Mouse (Mus musculus) mouse embryonic stem cell (cell line): Measurements from ENCODE around the gene Olfr503.
"Not testable (repeated sequence)": the region's sequence is repeated elsewhere in the genome, so short reads cannot be mapped to it uniquely, and the experiment has no call there.

Experiments used
- in situ Hi-C, 2 experiments: fragments of 300-500 bp; cut with MboI; formaldehyde crosslinking; loops; 1 replicate in 1 of 2; 3 replicates in 1 of 2; pipeline ENCODE4 v1.14.3; 2019 to 2020; ENCODE audit warnings: low sequenced_read_pairs in 2 of 2, low pct_unique_long_range_greater_than_20kb in 1 of 2, mixed read lengths in 1 of 2; ENCODE audit not compliant: unreplicated experiment in 1 of 2

Olfr503 gene

GRCm38 (mm10) chr7:108544227-108544626 is at the start of gene Olfr503:
Gene Olfr503, plus strand, starts transcription at chr7:108544527.
- in situ Hi-C loops, result not testable (repeated sequence)

GRCm38 (mm10) chr7:108524965-108525364 is 19.4 kb upstream of the Olfr503 start, which contains the start of gene Olfr502:
Gene Olfr502, minus strand, starts transcription at chr7:108525065.
- in situ Hi-C loops, result no loop called here

- in situ Hi-C loops, result no loop called here
Measured at GRCm38 (mm10) chr7:108542416-108542815, 1.9 kb upstream of the Olfr503 start.

- in situ Hi-C loops, result no loop called here
Measured at GRCm38 (mm10) chr7:108565693-108566092, 21.4 kb downstream of the Olfr503 start, which contains the start of gene Olfr504. Gene Olfr504, minus strand, starts transcription at chr7:108565793.

GRCm38 (mm10) chr7:108589797-108590196 is 45.5 kb downstream of the Olfr503 start:
- in situ Hi-C loops, result no loop called here
